Mouse (Mus musculus): ENCODE data around the gene Dnmt3l.

DNA sequence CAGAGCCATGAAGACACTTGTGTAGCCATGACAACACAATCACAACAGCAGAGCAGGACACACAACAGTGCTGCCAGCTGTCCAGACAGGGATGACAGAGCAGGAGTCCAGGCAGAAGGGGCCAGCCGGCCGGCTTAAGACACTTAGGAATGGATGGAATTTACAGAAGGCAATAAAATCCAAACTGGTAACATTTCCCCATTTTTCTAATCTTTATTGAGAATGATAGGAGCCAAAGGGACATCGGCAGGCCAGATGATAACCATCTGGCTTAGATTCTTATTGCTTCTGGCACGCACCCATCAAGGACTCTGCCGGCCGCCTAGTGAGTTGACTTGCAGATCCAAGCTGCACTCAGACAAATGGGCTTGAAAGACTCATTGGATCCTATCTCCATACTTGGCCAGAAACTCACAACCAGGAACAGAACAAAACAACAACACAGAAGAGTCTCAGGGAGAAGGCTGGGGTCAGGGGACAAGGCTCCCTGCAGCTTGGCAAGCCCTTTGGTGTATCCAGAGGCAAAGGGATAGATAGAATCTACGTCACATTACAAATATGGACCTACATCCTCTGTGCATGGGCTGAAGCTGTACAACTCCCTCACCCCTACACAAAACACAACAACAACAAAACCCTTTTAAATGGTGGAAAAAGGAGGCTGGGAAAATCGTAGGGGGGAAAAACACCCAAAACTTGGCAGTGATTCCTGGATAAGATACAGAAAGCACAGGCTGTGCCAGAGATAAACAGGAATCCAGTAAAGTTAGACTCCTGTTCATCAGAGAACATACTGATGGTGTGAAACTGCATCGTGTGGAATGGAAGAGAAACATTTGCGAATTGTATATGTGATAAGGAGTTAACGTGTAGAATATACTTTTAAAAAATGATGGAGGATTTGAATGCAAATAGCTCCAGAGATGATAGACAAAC, 63.1 kb downstream of the Dnmt3l start:
- TF ChIP-seq CTCF (IDR thresholded peaks at IDR 0.05; ENCODE audit: control insufficient read depth, insufficient read depth, insufficient replicate concordance, low read depth, low read length) (no peak), POLR2A (IDR thresholded peaks at IDR 0.05; ENCODE audit: control insufficient read depth, low read depth, low read length) (no peak)

Measured in testis, adult 2 months (tissue).